Mouse (Mus musculus) CH12.LX (cell line): Measurements from ENCODE around the gene Vps53.

Experiments
- CHD1 ChIP-seq: IDR thresholded peaks from 2 replicates; pipeline ENCODE4 v1.6.1; 2012; ENCODE audit warnings: low read depth, low read length, improper control_type of control experiment, inconsistent platforms
- CHD2 ChIP-seq: IDR thresholded peaks from 2 replicates; pipeline ENCODE4 v1.6.1; 2011; ENCODE audit warnings: low read length, improper control_type of control experiment
- CTCF ChIP-seq, 2 experiments: IDR thresholded peaks in 1 of 2; conservative IDR thresholded peaks in 1 of 2; 2 replicates each; pipeline ENCODE4 v1.5.1; 2011 to 2012; ENCODE audit warnings: low read depth in 2 of 2, low read length in 2 of 2, improper control_type of control experiment in 1 of 2, inconsistent platforms in 1 of 2, mild to moderate bottlenecking in 1 of 2, moderate library complexity in 1 of 2
- E2F4 ChIP-seq: IDR thresholded peaks from 2 replicates; pipeline ENCODE4 v1.6.1; 2011; ENCODE audit warnings: low read depth, low read length, improper control_type of control experiment; ENCODE audit not compliant: insufficient replicate concordance
- EP300 ChIP-seq: IDR thresholded peaks from 2 replicates; pipeline ENCODE4 v1.6.1; 2011; ENCODE audit warnings: low read length, improper control_type of control experiment
- HCFC1 ChIP-seq: IDR thresholded peaks from 2 replicates; pipeline ENCODE4 v1.6.1; 2012; ENCODE audit warnings: low read depth, mild to moderate bottlenecking, inconsistent platforms, low read length, improper control_type of control experiment
- MAZ ChIP-seq: IDR thresholded peaks from 2 replicates; pipeline ENCODE4 v1.6.1; 2012; ENCODE audit warnings: low read depth, mild to moderate bottlenecking, inconsistent platforms, low read length, improper control_type of control experiment, moderate library complexity
- MYC ChIP-seq: IDR thresholded peaks from 2 replicates; pipeline ENCODE4 v1.6.1; 2011; ENCODE audit warnings: low read depth, mild to moderate bottlenecking, improper control_type of control experiment, low read length
- POLR2A ChIP-seq: IDR thresholded peaks from 2 replicates; pipeline ENCODE4 v1.6.1; 2011; ENCODE audit warnings: low read depth, mild to moderate bottlenecking, improper control_type of control experiment, low read length
- ZKSCAN1 ChIP-seq: IDR thresholded peaks from 2 replicates; pipeline ENCODE4 v1.6.1; 2012; ENCODE audit warnings: low read depth, inconsistent platforms, low read length, improper control_type of control experiment, borderline replicate concordance

DNA sequence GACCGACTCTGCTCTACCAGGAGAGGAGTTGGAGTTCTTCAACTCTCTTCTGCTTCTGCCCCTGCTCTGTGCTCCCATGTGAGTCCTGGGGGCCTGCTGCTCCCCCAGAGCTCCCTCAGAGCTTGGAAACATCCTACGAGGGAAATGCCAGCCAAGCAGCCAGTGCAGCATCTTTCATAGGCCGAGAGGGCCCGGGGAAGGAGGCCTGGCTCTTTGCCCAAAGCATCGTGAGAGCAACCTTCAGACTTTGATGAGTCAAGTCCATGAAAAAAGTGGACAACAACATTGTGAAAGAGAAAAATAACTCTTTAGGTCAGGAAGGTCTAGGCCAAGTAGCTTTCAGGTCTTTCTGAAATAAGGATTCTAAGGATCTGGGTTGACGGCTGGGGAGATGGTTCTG is 89.7 kb downstream of the Vps53 start:
- TF ChIP-seq MYC (no peak), CHD1 (no peak), EP300 (no peak), CHD2 (no peak), CTCF (conservative IDR thresholded peaks at IDR 0.05 in 1 of 2, IDR thresholded peaks at IDR 0.05 in 1 of 2; ENCODE audit: low read depth in 2 of 2, low read length in 2 of 2) (no peak), POLR2A (no peak), E2F4 (no peak), ZKSCAN1 (no peak), HCFC1 (no peak), MAZ (no peak)
